Mouse (Mus musculus) ovary, adult 2 months (tissue): ENCODE results near the gene Sf3b1. TPM values are rescaled to one million over a fixed set of nuclear protein-coding genes. Genes with fewer than 3 reads are reported as not detected.

Experiments
- polyA plus RNA-seq: library from polyadenylated mRNA; depleted of rRNA; stranded (reverse); fragments of >200 nt; gene quantifications from 2 replicates; pipeline ENCODE4 v1.2.3, GENCODE M21; 2012; rRNA removed

Gene Sf3b1
- polyA plus RNA-seq: 19.1 and 25.9 TPM in 2 replicates

DNA sequence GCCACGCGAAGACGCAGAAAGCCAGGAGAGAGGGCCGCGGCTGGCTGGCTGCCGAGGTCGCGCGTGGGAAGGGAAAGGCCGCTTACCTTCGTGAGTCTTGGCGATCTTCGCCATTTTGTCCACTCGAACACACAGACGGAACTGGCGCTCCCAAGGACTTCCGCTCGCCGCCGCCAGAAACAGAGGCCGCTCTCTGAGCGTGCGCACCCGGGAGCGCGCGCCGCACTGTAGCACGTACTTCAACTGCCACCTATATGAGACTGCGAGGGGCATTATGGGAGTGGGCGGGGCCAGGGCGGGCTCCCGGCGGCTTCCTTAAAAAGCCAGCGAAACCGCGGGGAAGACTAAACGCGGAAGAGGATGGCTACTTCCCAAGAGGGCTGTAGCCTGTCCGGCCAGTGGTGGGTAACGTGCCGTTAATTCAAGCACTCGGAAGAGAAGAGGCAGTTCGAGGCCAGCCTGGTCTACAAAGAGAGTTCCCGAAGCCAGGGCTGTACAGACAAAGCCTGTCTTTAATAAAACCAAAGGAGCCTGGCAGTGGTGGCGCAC lies at the start of gene Sf3b1:
Sf3b1 (minus strand) TSS at position 229 of the 549 bp plus-strand sequence.

DNA sequence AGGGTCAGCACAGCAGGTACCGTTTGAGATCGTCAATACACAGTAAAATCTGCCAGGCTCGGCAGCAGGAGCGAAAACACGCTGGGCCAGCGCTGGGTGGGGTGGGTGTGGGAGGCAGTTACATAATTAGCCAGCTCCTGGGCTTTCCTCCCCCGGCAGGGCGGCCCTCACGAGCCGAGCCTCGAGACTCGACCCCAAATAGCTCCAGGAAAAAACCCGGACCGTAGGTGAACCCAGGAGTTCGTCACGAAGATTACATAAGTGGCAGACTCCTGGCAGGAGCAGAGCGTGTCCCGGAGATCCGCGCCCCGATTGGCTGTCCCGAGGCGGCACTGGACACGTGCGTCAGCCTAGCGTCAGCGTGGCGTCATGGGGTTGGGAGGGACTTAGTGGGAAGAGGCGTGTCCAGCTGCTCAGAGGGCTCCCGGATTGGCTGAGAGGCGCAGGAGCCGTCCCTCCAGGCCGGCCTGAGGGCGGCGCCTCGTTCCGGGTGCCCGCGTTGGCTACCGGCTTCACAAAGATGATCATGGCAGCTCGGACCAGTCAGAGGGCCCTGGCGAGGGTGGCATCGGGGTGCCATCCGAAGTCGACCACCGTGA lies 25.2 kb upstream of the Sf3b1 start, which contains the start of gene Coq10b:
Coq10b (plus strand) TSS at position 416 of the 599 bp plus-strand sequence.

Other genes starting within 250 kb of the Sf3b1 start
- gene Ankrd44, start 101.1 kb downstream of the Sf3b1 start, polyA plus RNA-seq: 8.1 and 15.8 TPM in 2 replicates
- gene Coq10b, start 25.3 kb upstream of the Sf3b1 start, polyA plus RNA-seq: 6.3 and 9.4 TPM in 2 replicates
- gene Hspe1, start 60.7 kb upstream of the Sf3b1 start, polyA plus RNA-seq: 23.0 and 35.4 TPM in 2 replicates
- 21.4 and 25.2 TPM in 2 replicates for gene Hspd1, start 60.8 kb upstream of the Sf3b1 start, polyA plus RNA-seq
- 6.2 and 6.7 TPM in 2 replicates for gene Mob4, start 103.8 kb upstream of the Sf3b1 start, polyA plus RNA-seq
- 2.9 and 3.4 TPM in 2 replicates for gene Rftn2, start 199.3 kb upstream of the Sf3b1 start, polyA plus RNA-seq
- gene Mars2, start 209.7 kb upstream of the Sf3b1 start, polyA plus RNA-seq: 2.6 and 3.4 TPM in 2 replicates